Mouse (Mus musculus) heart, embryonic 13.5 days (tissue): ENCODE measurements around the gene Epas1. TPM values are rescaled to one million over a fixed set of nuclear protein-coding genes. Genes with fewer than 3 reads are reported as not detected.

Source experiments
- ATAC-seq: fragments of 200-750 bp; cut with Nextera tagmentation; 2 replicates; pipeline ENCODE4 v1.8.0; 2017; ENCODE audit warnings: moderate TSS enrichment; ENCODE audit not compliant: insufficient number of reproducible peaks, low FRiP score, low TSS enrichment; ENCODE audit errors: extremely low read depth
- H3K27ac ChIP-seq: fragments of 300-500 bp; sonication (generic); replicated peaks from 2 replicates; pipeline ENCODE4 v1.5.1; 2015; ENCODE audit warnings: moderate library complexity, mild to moderate bottlenecking, inconsistent platforms
- H3K27me3 ChIP-seq: fragments of 300-500 bp; sonication (generic); replicated peaks from 2 replicates; pipeline ENCODE4 v1.6.1; 2015; ENCODE audit warnings: mild to moderate bottlenecking, inconsistent platforms
- H3K36me3 ChIP-seq: fragments of 300-500 bp; sonication (generic); 2 replicates; pipeline ENCODE4 v1.6.1; 2015; ENCODE audit warnings: mild to moderate bottlenecking, inconsistent platforms
- H3K4me1 ChIP-seq: fragments of 300-500 bp; sonication (generic); 2 replicates; pipeline ENCODE4 v1.6.1; 2015; ENCODE audit warnings: inconsistent platforms
- H3K4me2 ChIP-seq: fragments of 300-500 bp; sonication (generic); 2 replicates; pipeline ENCODE4 v1.6.1; 2015; ENCODE audit warnings: inconsistent platforms, mild to moderate bottlenecking, moderate library complexity
- H3K4me3 ChIP-seq: fragments of 300-500 bp; sonication (generic); 2 replicates; pipeline ENCODE4 v1.5.1; 2015; ENCODE audit warnings: moderate library complexity, mild to moderate bottlenecking, inconsistent platforms
- H3K9ac ChIP-seq: fragments of 300-500 bp; sonication (generic); 2 replicates; pipeline ENCODE4 v1.6.1; 2015; ENCODE audit warnings: inconsistent platforms, mild to moderate bottlenecking, moderate library complexity
- H3K9me3 ChIP-seq: fragments of 300-500 bp; sonication (generic); 2 replicates; pipeline ENCODE4 v1.6.1; 2016; ENCODE audit warnings: inconsistent platforms
- WGBS: fragments of 180-500 bp; shearing (Covaris S2); methylation state at CpG from one replicate; pipeline ENCODE4 v1.1.7; 2015; ENCODE audit warnings: mixed read lengths; 5-methylcytosine and 5-hydroxymethylcytosine counted together
- polyA plus RNA-seq: library from polyadenylated mRNA; unstranded; fragments of >200 nt; fragmentation: Nextera tagmentation; extraction: Ambion mirVana; gene quantifications from 2 replicates; pipeline ENCODE4 v1.2.1, GENCODE M21; 2015

The Epas1 gene
- polyA plus RNA-seq, 1 experiment from 2014 or later, result 5.6 TPM

DNA sequence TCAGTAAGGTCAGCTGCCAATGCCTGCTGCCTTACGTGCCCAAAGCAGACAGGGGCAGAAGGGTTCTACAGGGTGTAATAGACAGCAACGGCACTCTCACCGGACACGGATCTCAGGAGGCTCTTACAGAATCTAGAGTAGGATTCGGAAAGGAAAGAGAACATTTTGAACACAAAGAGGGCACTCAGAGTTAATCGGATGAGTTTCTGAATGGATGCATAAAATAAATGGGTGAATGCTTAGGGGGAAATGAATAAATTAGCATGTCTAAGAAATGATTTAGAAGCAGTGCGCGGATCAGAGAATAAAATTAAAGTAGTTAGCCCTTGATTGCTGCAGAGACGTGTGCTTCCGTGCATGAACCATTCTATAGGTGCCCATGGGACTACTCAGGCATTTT is 126.6 kb downstream of the Epas1 start:
- H3K4me3 ChIP-seq, result no peak overlapping the region
- H3K36me3 ChIP-seq, result no peaks in the 10 kb centered on the region
- H3K9me3 ChIP-seq, result no peaks in the 10 kb centered on the region
- no peak for ATAC-seq
- no peak overlapping the region for H3K9ac ChIP-seq
- H3K27me3 ChIP-seq, result no peaks in the 10 kb centered on the region
- no peak overlapping the region for H3K27ac ChIP-seq
- H3K4me2 ChIP-seq, result no peak overlapping the region
- H3K4me1 ChIP-seq, result peaks cover 6% of the 10 kb centered on the region; the same call in 1 of the 2 replicates
- WGBS, result 80% methylated on average over 10 of the region's 10 CpGs

DNA sequence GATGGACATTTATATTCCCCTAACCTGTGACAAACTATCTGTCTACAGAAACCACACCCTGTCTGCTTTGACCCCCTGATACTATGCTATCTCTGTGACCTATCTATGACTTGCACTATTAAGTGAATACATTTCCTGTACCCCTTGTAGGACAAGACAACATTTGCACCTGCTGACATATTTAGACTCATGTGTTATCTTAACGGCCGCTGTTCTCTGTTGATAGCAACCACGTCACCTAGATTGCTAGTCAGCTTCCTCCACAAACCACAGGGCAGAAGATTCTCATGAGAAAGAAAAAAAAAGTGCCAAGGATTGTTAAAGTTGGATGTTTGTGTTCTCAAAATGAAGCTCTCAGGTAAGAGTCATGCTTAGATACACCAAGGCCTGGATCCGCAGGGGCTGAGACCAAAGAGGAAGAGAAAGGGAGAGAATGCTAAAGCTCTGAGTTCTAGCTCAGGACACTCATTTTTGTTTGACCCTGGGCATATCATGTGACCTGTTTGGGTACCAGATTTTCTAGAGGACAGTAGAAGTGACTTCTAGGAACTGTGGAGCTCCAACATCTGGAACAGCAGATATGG is 127.1 kb downstream of the Epas1 start:
- Histone ChIP-seq H3K4me1 (peaks cover 6% of the 10 kb centered on the region; the same call in 1 of the 2 replicates), H3K9ac (no peak overlapping the region), H3K27ac (no peak overlapping the region), H3K36me3 (no peaks in the 10 kb centered on the region), H3K9me3 (no peaks in the 10 kb centered on the region), H3K27me3 (no peaks in the 10 kb centered on the region), H3K4me3 (no peak overlapping the region), H3K4me2 (no peak overlapping the region)
- 50% methylated on average over 4 of the region's 4 CpGs for WGBS
- no peak for ATAC-seq

Other genes with a start within 250 kb of the Epas1 start
- 0.25 and 0.36 TPM in 2 replicates for gene Gm10309, start 248.5 kb upstream of the Epas1 start, polyA plus RNA-seq
- not detected in 2 replicates for gene Tmem247, start 163.6 kb downstream of the Epas1 start, polyA plus RNA-seq
- not detected in 2 replicates for gene Atp6v1e2, start 194.2 kb downstream of the Epas1 start, polyA plus RNA-seq
- gene Rhoq, start 209.4 kb downstream of the Epas1 start, polyA plus RNA-seq, result 18.4 and 18.5 TPM in 2 replicates